9 mouse cellular contexts compared by ENCODE assay signal in the genomic region with DNA sequence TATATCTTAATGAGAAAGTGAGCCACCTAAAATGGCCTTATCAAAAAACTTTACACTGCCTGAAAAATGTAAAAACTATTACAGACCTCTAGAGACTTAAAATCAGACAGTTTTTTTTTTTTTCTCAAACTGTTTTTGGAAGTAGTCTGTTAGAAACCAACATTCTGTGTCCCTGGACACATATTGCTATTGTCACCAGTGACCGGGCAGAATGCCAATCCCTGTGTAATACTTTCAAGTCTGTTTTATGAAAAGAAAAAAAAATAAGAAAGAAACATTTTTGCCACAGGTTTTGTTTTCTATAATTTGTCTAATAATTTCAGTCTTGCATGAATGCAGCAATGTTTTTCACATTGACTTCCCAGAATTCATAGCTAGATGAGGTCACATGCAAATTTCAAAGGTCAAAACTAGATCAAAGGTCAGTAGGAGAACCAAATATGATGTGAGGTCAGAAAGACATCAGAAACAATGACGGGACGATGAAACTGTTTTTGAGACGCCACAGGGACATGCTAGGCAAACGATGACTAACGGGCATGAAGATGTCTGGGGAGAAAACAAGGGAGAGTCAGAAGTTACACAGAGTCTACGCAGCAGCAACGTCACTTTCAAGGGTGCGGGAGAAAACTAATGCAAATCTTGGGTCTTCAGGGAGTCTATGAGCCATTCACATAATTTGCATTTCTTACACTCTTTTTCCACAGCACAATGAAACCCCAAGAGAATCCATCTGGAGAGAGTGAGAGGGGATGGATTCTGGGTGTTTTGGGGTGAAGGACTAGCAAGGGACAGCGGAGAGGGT.
A peak's percentile ranks its signal among the peaks of the same experiment; 100 is the strongest.
DNase-seq lines count a peak whose midpoint lies in the region; ATAC-seq and TF ChIP-seq lines count a peak whose summit lies in the region.
"Had no signal": no experiment of that assay in that cellular context is flagged by ENCODE, and none has a peak within 500 bp of the region (broad histone marks: within the 10 kb centered on the region; RNA-seq: fewer than 3 reads in every experiment).

No protein-coding gene starts in this region.

- H3K27ac ChIP-seq in forebrain, embryonic 15.5 days (replicated peaks): peak overlapping the region; percentile 23
- no peak overlapping the region for H3K27ac ChIP-seq in forebrain, embryonic 11.5 days (ENCODE audit: low read depth, low read length)
- no peak overlapping the region for H3K27ac ChIP-seq in liver, adult 2 months (replicated peaks; ENCODE audit: insufficient read depth, low read depth, low read length)
- H3K27ac ChIP-seq in liver, embryonic 11.5 days (ENCODE audit: low read depth, low read length): no peak overlapping the region

- peaks cover 27% of the 10 kb centered on the region for H3K36me3 ChIP-seq in forebrain, embryonic 15.5 days
- H3K36me3 ChIP-seq in forebrain, embryonic 11.5 days (ENCODE audit: control insufficient read depth, insufficient read depth, low read length): no peaks in the 10 kb centered on the region
- peaks cover 2% of the 10 kb centered on the region; the same call in 1 of the 2 replicates for H3K36me3 ChIP-seq in liver, adult 2 months (ENCODE audit: control insufficient read depth, insufficient read depth, low read length)
- H3K36me3 ChIP-seq in liver, embryonic 11.5 days (ENCODE audit: control insufficient read depth, insufficient read depth, low read length): no peaks in the 10 kb centered on the region
- H3K36me3 ChIP-seq: G1E had no signal

- DNase-seq in forebrain, embryonic 11.5 days (ENCODE audit: low spot score): no peak
- peak; percentile 73 for DNase-seq in liver, adult 2 months (ENCODE audit: extremely low read depth, low read depth, low spot score)
- no peak for DNase-seq in liver, embryonic 11.5 days (ENCODE audit: low spot score)
- peak; percentile 36 to 52 for DNase-seq in adrenal gland, postnatal 36 days
- DNase-seq in kidney, postnatal 4 days: peak; percentile 47 to 55
- DNase-seq in layer of hippocampus, postnatal 14 days (ENCODE audit: low spot score in 2 of 2): no peak

- no peak overlapping the region for H3K4me3 ChIP-seq in forebrain, embryonic 15.5 days
- H3K4me3 ChIP-seq in forebrain, embryonic 11.5 days (ENCODE audit: low read depth, low read length): no peak overlapping the region
- no peak overlapping the region for H3K4me3 ChIP-seq in liver, adult 2 months (ENCODE audit: insufficient read depth, low read depth, low read length)
- no peak overlapping the region for H3K4me3 ChIP-seq in liver, embryonic 11.5 days (ENCODE audit: low read depth, low read length)

- no peak overlapping the region for H3K4me2 ChIP-seq in forebrain, embryonic 15.5 days (replicated peaks)
- H3K4me2 ChIP-seq in forebrain, embryonic 11.5 days (ENCODE audit: low read depth, low read length, severe bottlenecking): no peak overlapping the region
- H3K4me2 ChIP-seq in liver, embryonic 11.5 days: no peak overlapping the region

- 61% methylated on average over 10 of the region's 10 CpGs for WGBS in forebrain, embryonic 15.5 days
- 73% methylated on average over 10 of the region's 10 CpGs for WGBS in forebrain, embryonic 11.5 days
- 68% methylated on average over 10 of the region's 10 CpGs for whole genome bisulfite sequencing in liver, adult 2 months
- 92% methylated on average over 10 of the region's 10 CpGs for whole genome bisulfite sequencing in liver, embryonic 11.5 days

- no peaks in the 10 kb centered on the region for H3K27me3 ChIP-seq in forebrain, embryonic 15.5 days
- H3K27me3 ChIP-seq in forebrain, embryonic 11.5 days (ENCODE audit: control insufficient read depth, insufficient read depth, low read length): no peaks in the 10 kb centered on the region
- H3K27me3 ChIP-seq in liver, adult 2 months (ENCODE audit: control insufficient read depth, insufficient read depth, low read length): no peaks in the 10 kb centered on the region
- no peaks in the 10 kb centered on the region for H3K27me3 ChIP-seq in liver, embryonic 11.5 days (replicated peaks; ENCODE audit: control insufficient read depth, insufficient read depth, low read length)

- no peaks in the 10 kb centered on the region for H3K9me3 ChIP-seq in forebrain, embryonic 15.5 days
- H3K9me3 ChIP-seq in forebrain, embryonic 11.5 days (ENCODE audit: control insufficient read depth, low read length): no peaks in the 10 kb centered on the region
- no peaks in the 10 kb centered on the region for H3K9me3 ChIP-seq in liver, embryonic 11.5 days (ENCODE audit: control insufficient read depth, low read length)
- H3K9me3 ChIP-seq: G1E had no signal

- TF ChIP-seq POLR2A in liver, adult 2 months (IDR thresholded peaks at IDR 0.05; ENCODE audit: extremely low read depth, insufficient read depth, low read length): no peak

- no peaks in the 10 kb centered on the region for H3K79me2 ChIP-seq in liver, adult 2 months (ENCODE audit: control insufficient read depth, insufficient read depth, low read length)

- TF ChIP-seq CTCF in liver, adult 2 months (IDR thresholded peaks at IDR 0.05; ENCODE audit: low read depth, low read length): no peak

- peaks cover 18% of the 10 kb centered on the region for H3K4me1 ChIP-seq in forebrain, embryonic 15.5 days
- H3K4me1 ChIP-seq in forebrain, embryonic 11.5 days (replicated peaks; ENCODE audit: control insufficient read depth, insufficient read depth, low read length): peaks cover 10% of the 10 kb centered on the region; the same call in 1 of the 2 replicates
- peaks cover 8% of the 10 kb centered on the region; the same call in 1 of the 2 replicates for H3K4me1 ChIP-seq in liver, adult 2 months (ENCODE audit: control insufficient read depth, insufficient read depth, low read length)
- H3K4me1 ChIP-seq in liver, embryonic 11.5 days (replicated peaks; ENCODE audit: control insufficient read depth, insufficient read depth, low read length): no peaks in the 10 kb centered on the region

- ATAC-seq in forebrain, embryonic 15.5 days (replicated peaks): no peak
- no peak for ATAC-seq in forebrain, embryonic 11.5 days (replicated peaks; ENCODE audit: low FRiP score)
- ATAC-seq in liver, embryonic 11.5 days (replicated peaks; ENCODE audit: low FRiP score): no peak
- ATAC-seq in CD4-positive, CD25-positive, alpha-beta regulatory T cell, adult 4 months: no peak

- H3K9ac ChIP-seq in forebrain, embryonic 15.5 days (replicated peaks): no peak overlapping the region
- H3K9ac ChIP-seq in forebrain, embryonic 11.5 days (ENCODE audit: low read length): no peak overlapping the region
- no peak overlapping the region for H3K9ac ChIP-seq in liver, adult 2 months (ENCODE audit: low read depth, low read length)
- H3K9ac ChIP-seq in liver, embryonic 11.5 days (ENCODE audit: low read depth, low read length): no peak overlapping the region

Comparison
In these comparisons a context has a peak if more than half of its experiments do, and no peak if none do; other contexts are left out.
1. DNase-seq: peak in liver, adult 2 months (single experiment), adrenal gland, postnatal 36 days (2 of 2) and kidney, postnatal 4 days (2 of 2); none in forebrain, embryonic 11.5 days (single experiment), liver, embryonic 11.5 days (single experiment) and layer of hippocampus, postnatal 14 days (0 of 2).